Mouse (Mus musculus) liver, embryonic 16.5 days (tissue): Measurements from ENCODE around the gene Elavl2. TPM values are rescaled to one million over a fixed set of nuclear protein-coding genes. Genes with fewer than 3 reads are reported as not detected.
A peak's percentile ranks its signal among the peaks of the same experiment; 100 is the strongest.

ENCODE experiments used
- ATAC-seq: fragments of 200-750 bp; cut with Nextera tagmentation; 2 replicates; pipeline ENCODE4 v1.8.0; 2017; ENCODE audit warnings: low read depth, mild to moderate bottlenecking, moderate number of reproducible peaks, moderate library complexity
- H3K27ac ChIP-seq: fragments of 300-500 bp; sonication (generic); 2 replicates; pipeline ENCODE4 v1.5.1; 2014; ENCODE audit warnings: mild to moderate bottlenecking, low read length
- H3K27me3 ChIP-seq: fragments of 300-500 bp; sonication (generic); 2 replicates; pipeline ENCODE4 v1.6.1; 2014; ENCODE audit warnings: low read depth, low read length, mixed read lengths; ENCODE audit not compliant: control insufficient read depth, insufficient read depth
- H3K36me3 ChIP-seq: fragments of 300-500 bp; sonication (generic); 2 replicates; pipeline ENCODE4 v1.6.1; 2014; ENCODE audit warnings: mild to moderate bottlenecking; ENCODE audit not compliant: control insufficient read depth, insufficient read depth
- H3K4me1 ChIP-seq: fragments of 300-500 bp; sonication (generic); 2 replicates; pipeline ENCODE4 v1.6.1; 2014; ENCODE audit warnings: low read depth, low read length, mixed read lengths; ENCODE audit not compliant: control insufficient read depth
- H3K4me2 ChIP-seq: fragments of 300-500 bp; sonication (generic); 2 replicates; pipeline ENCODE4 v1.6.1; 2014; ENCODE audit warnings: low read depth, low read length, mixed read lengths
- H3K4me3 ChIP-seq: fragments of 300-500 bp; sonication (generic); 2 replicates; pipeline ENCODE4 v1.5.1; 2014; ENCODE audit warnings: low read depth, mild to moderate bottlenecking, low read length
- H3K9ac ChIP-seq: fragments of 300-500 bp; sonication (generic); 2 replicates; pipeline ENCODE4 v1.6.1; 2014; ENCODE audit warnings: low read depth, low read length
- H3K9me3 ChIP-seq: fragments of 300-500 bp; sonication (generic); replicated peaks from 2 replicates; pipeline ENCODE4 v1.6.1; 2016; ENCODE audit warnings: low read length; ENCODE audit not compliant: control insufficient read depth
- WGBS: fragments of 180-500 bp; shearing (Covaris S2); extraction: QIAGEN DNeasy Blood & Tissue Kit; methylation state at CpG from one replicate; pipeline ENCODE4 v1.1.7; 2014; ENCODE audit not compliant: insufficient replicate concordance; 5-methylcytosine and 5-hydroxymethylcytosine counted together
- polyA plus RNA-seq: library from polyadenylated mRNA; unstranded; fragments of >200 nt; fragmentation: Nextera tagmentation; extraction: Ambion mirVana; gene quantifications from 2 replicates; pipeline ENCODE4 v1.2.1, GENCODE M21; 2015

Elavl2 gene
- polyA plus RNA-seq, 1 experiment from 2014 or later, result 0.07 TPM

GRCm38 (mm10) chr4:91379559-91379958, 21.0 kb downstream of the Elavl2 start:
- no peaks in the 10 kb centered on the region for H3K4me1 ChIP-seq
- H3K36me3 ChIP-seq, result no peaks in the 10 kb centered on the region
- no peak overlapping the region for H3K4me2 ChIP-seq
- H3K27me3 ChIP-seq, result peaks cover 17% of the 10 kb centered on the region
- H3K9ac ChIP-seq, result no peak overlapping the region
- WGBS, result under 1% methylated on average over 9 of the region's 9 CpGs
- no peaks in the 10 kb centered on the region for H3K9me3 ChIP-seq
- no peak overlapping the region for H3K27ac ChIP-seq
- H3K4me3 ChIP-seq, result no peak overlapping the region
- no peak for ATAC-seq

GRCm38 (mm10) chr4:91376317-91376910, 24.2 kb downstream of the Elavl2 start:
- H3K4me3 ChIP-seq, result peak overlapping the region; percentile 39
- no peak overlapping the region for H3K27ac ChIP-seq
- no peaks in the 10 kb centered on the region for H3K36me3 ChIP-seq
- H3K27me3 ChIP-seq, result peaks cover 47% of the 10 kb centered on the region
- peak; percentile 90 for ATAC-seq
- no peaks in the 10 kb centered on the region for H3K9me3 ChIP-seq
- 1% methylated on average over 28 of the region's 28 CpGs for WGBS
- no peaks in the 10 kb centered on the region for H3K4me1 ChIP-seq
- H3K4me2 ChIP-seq, result peak overlapping the region; percentile 18
- no peak overlapping the region for H3K9ac ChIP-seq

GRCm38 (mm10) chr4:91375372-91375687, 25.3 kb downstream of the Elavl2 start:
- peak overlapping the region; percentile 18 for H3K4me2 ChIP-seq
- ATAC-seq, result no peak
- no peaks in the 10 kb centered on the region for H3K36me3 ChIP-seq
- H3K9ac ChIP-seq, result no peak overlapping the region
- WGBS, result 2% methylated on average over 7 of the region's 7 CpGs
- H3K4me1 ChIP-seq, result no peaks in the 10 kb centered on the region
- no peak overlapping the region for H3K4me3 ChIP-seq
- H3K9me3 ChIP-seq, result no peaks in the 10 kb centered on the region
- H3K27ac ChIP-seq, result no peak overlapping the region
- peaks cover 52% of the 10 kb centered on the region for H3K27me3 ChIP-seq

- Histone ChIP-seq H3K36me3 (no peaks in the 10 kb centered on the region), H3K4me2 (peak overlapping the region; percentile 18), H3K9ac (no peak overlapping the region), H3K4me3 (peak overlapping the region; percentile 11; the same call in 1 of the 2 replicates), H3K9me3 (no peaks in the 10 kb centered on the region), H3K4me1 (no peaks in the 10 kb centered on the region), H3K27me3 (peaks cover 57% of the 10 kb centered on the region), H3K27ac (no peak overlapping the region)
- under 1% methylated on average over 46 of the region's 46 CpGs for WGBS
- no peak for ATAC-seq
Measured at GRCm38 (mm10) chr4:91374571-91375371, 25.8 kb downstream of the Elavl2 start.

- H3K4me2 ChIP-seq, result no peak overlapping the region
- WGBS, result 10% methylated on average over 13 of the region's 13 CpGs
- no peaks in the 10 kb centered on the region for H3K9me3 ChIP-seq
- H3K27me3 ChIP-seq, result peaks cover 58% of the 10 kb centered on the region
- no peak overlapping the region for H3K4me3 ChIP-seq
- ATAC-seq, result no peak
- no peak overlapping the region for H3K27ac ChIP-seq
- no peaks in the 10 kb centered on the region for H3K36me3 ChIP-seq
- H3K9ac ChIP-seq, result no peak overlapping the region
- no peaks in the 10 kb centered on the region for H3K4me1 ChIP-seq
Measured at GRCm38 (mm10) chr4:91372844-91373243, 27.7 kb downstream of the Elavl2 start.

- Histone ChIP-seq H3K27me3 (peaks cover 58% of the 10 kb centered on the region), H3K9ac (no peak overlapping the region)
- 0% methylated on average over 34 of the region's 44 CpGs for WGBS
Measured at GRCm38 (mm10) chr4:91371819-91372215, 28.8 kb downstream of the Elavl2 start.

GRCm38 (mm10) chr4:91371131-91371818, 29.3 kb downstream of the Elavl2 start:
- Histone ChIP-seq H3K27ac (no peak overlapping the region), H3K27me3 (peaks cover 58% of the 10 kb centered on the region), H3K36me3 (no peaks in the 10 kb centered on the region), H3K9ac (no peak overlapping the region), H3K9me3 (no peaks in the 10 kb centered on the region), H3K4me2 (peak overlapping the region; percentile 60), H3K4me3 (peak overlapping the region; percentile 48), H3K4me1 (no peaks in the 10 kb centered on the region)
- ATAC-seq, result no peak
- under 1% methylated on average over 69 of the region's 82 CpGs for WGBS

More at GRCm38 (mm10) chr4:91371819-91372215, 28.8 kb downstream of the Elavl2 start:
- ATAC-seq, result peak; percentile 33
- Histone ChIP-seq H3K9me3 (no peaks in the 10 kb centered on the region), H3K36me3 (no peaks in the 10 kb centered on the region), H3K4me2 (peak overlapping the region; percentile 60), H3K4me3 (peak overlapping the region; percentile 48), H3K27ac (no peak overlapping the region), H3K4me1 (no peaks in the 10 kb centered on the region)

- Histone ChIP-seq H3K27ac (no peak overlapping the region), H3K4me3 (no peak overlapping the region), H3K4me1 (no peaks in the 10 kb centered on the region), H3K4me2 (no peak overlapping the region), H3K9ac (no peak overlapping the region), H3K9me3 (no peaks in the 10 kb centered on the region), H3K36me3 (no peaks in the 10 kb centered on the region), H3K27me3 (peaks cover 6% of the 10 kb centered on the region)
- no peak for ATAC-seq
- 74% methylated on average over 12 of the region's 12 CpGs for WGBS
Measured at GRCm38 (mm10) chr4:91365276-91365675, 35.3 kb downstream of the Elavl2 start.

- Histone ChIP-seq H3K4me3 (no peak overlapping the region), H3K27me3 (no peaks in the 10 kb centered on the region), H3K4me1 (no peaks in the 10 kb centered on the region), H3K27ac (no peak overlapping the region), H3K36me3 (no peaks in the 10 kb centered on the region), H3K4me2 (no peak overlapping the region), H3K9me3 (no peaks in the 10 kb centered on the region), H3K9ac (no peak overlapping the region)
- 67% methylated on average over 4 of the region's 4 CpGs for WGBS
- no peak for ATAC-seq
Measured at GRCm38 (mm10) chr4:91363963-91364362, 36.6 kb downstream of the Elavl2 start.
